Mouse (Mus musculus): Measurements from ENCODE around the gene Vipas39.
"Not testable (repeated sequence)": the region's sequence is repeated elsewhere in the genome, so short reads cannot be mapped to it uniquely, and the experiment has no call there.

Gene Vipas39

GRCm38 (mm10) chr12:87266108-87266826 is at the start of gene Vipas39, which contains the start of gene Ahsa1:
Vipas39 (minus strand) TSS chr12:87266256.
Ahsa1 (plus strand) TSS chr12:87266479.
- DNase-seq (ENCODE audit: extremely low spot score, low read depth, low spot score), result peak; percentile 98

DNA sequence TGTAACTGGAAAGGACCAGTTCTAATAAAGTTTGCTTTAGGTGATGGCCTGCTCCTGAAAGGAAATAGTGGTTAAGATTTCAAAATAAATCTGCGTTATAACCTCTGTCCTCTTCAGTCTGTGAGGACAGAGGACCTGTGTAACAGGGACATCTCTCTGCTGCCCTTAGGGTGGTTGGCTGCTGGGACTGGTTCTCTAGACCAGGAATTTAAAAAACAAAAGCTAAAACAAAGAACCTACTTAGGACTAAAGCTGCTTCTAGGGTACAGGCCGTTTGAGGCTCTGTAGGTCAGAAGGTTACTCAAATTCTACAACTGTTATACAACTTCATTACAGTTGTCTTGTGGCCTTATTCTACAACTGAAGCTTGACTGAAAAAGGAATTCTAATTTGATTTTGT is 47.0 kb upstream of the Vipas39 start:
- no peak for DNase-seq (ENCODE audit: extremely low spot score, low read depth, low spot score)

- not testable (repeated sequence) for DNase-seq (ENCODE audit: extremely low spot score, low read depth, low spot score)
Observed at GRCm38 (mm10) chr12:87306584-87306844, 40.5 kb upstream of the Vipas39 start.

DNA sequence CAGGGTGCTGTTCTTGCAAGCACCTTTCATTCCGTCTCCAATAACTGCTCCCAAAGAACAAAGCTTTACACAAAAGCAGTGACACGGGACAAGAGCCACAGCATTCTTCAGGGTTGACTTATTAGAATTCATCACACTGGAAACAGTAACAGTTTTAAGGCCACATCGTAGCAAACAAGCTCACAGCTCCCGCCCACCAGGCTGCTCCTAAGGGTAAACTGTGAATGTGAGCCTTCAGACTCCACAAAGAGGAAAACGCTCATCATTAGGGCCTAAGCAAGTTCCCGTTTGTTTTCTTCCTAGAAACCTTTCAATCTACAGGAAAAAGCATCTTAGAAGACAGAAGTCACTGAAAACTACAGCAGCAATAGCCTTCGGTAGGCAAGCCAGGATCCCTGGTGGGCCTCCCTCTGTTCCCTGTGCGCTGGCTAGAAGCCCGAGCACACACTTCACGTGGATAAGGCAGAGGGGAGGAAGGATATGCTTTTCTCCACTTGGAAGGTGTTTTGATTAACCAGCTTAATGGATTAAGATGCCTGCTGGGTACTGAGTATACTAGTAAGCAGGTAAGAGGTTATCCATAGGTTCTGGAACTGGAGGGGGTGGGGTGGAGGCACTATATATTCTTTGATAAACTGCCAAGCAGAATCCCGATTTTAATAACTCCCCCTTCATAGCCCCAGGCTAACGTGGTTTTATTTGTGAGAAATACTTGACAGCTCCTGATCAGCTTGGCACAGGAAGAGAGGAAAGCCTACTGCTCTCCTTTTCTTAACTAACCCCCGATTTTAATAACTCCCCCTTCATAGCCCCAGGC is 39.9 kb upstream of the Vipas39 start:
- DNase-seq (ENCODE audit: extremely low spot score, low read depth, low spot score), result no peak

DNA sequence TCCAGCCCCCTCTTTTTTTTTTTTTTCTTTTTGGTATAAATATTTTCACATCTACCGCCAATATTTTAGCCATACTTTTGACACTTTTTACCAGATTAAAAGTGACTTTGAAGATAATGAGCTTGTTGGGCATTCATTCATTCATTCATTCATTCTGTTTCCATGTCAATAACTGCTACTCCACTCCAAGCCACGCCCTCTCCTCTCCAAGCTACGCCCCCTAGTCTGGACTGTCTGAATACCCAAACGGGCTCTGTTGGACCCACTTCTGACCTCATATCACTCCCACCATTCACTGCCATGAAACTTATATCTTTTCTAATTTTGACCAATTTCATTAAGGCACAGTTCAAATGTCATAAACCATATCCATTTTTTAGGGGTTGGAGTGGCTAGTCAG is 35.1 kb upstream of the Vipas39 start:
- DNase-seq (ENCODE audit: extremely low spot score, low read depth, low spot score), result no peak

- no peak for DNase-seq (ENCODE audit: extremely low spot score, low read depth, low spot score)
Observed at GRCm38 (mm10) chr12:87300441-87300690, 34.3 kb upstream of the Vipas39 start.

GRCm38 (mm10) chr12:87299657-87300440 is 33.8 kb upstream of the Vipas39 start, which contains the start of gene Ism2:
Ism2 (minus strand) TSS chr12:87299705.
- DNase-seq (ENCODE audit: extremely low spot score, low read depth, low spot score), result no peak

DNA sequence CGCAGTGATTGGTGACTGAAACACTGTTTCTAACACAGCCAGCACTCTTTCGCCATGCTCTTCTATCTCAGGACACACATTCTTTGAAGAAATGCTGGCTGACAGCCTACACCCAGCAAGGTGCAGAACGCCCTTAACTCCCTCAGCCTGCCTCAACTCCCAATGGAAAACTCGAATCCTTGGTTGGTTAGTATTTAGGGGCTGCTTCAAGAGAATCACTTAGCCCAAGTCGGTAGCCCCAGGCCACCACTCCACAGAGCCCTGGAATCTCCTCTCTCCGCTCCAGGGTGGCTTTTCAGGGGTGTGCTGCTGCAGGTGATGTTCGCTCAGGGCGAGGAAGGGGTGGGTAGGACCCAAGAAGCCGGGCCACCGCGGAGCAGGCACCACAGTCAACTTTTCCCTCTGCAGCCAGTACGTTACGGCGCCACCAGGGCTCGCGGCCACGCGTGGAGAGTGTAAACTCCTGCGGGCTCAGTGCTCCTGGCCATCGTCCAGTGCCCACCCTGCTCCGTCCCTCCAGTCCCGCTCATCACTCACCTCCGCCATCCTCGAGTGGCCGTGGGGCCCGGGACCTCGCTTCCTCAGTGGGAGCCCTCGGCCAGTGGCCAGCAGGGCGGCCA is 33.1 kb upstream of the Vipas39 start:
- DNase-seq (ENCODE audit: extremely low spot score, low read depth, low spot score), result no peak

- no peak for DNase-seq (ENCODE audit: extremely low spot score, low read depth, low spot score)
Observed at GRCm38 (mm10) chr12:87293934-87294333, 27.9 kb upstream of the Vipas39 start.

- DNase-seq (ENCODE audit: extremely low spot score, low read depth, low spot score), result no peak
Observed at GRCm38 (mm10) chr12:87289100-87289499, 23.0 kb upstream of the Vipas39 start.

- no peak for DNase-seq (ENCODE audit: extremely low spot score, low read depth, low spot score)
Observed at GRCm38 (mm10) chr12:87284726-87285125, 18.7 kb upstream of the Vipas39 start.

DNA sequence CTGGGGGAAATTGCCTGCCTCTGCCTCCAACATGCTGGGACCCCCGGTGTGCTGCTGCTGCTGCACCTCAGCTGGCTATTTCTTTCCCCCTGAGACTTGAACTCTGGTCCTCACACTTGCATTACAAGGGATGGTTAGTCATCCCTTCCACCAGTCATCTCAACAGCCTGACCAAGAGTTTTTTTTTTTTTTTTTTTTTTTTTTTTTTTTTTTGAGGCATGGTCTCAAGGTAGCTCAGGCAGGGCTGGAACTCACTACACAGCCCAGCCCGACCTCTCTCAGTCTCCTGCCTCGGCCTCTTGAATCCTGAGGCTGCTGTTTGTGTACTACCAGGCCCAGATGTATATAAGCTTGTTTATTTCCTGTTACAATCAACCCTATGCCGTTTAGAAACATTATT is 18.2 kb upstream of the Vipas39 start:
- no peak for DNase-seq (ENCODE audit: extremely low spot score, low read depth, low spot score)

DNA sequence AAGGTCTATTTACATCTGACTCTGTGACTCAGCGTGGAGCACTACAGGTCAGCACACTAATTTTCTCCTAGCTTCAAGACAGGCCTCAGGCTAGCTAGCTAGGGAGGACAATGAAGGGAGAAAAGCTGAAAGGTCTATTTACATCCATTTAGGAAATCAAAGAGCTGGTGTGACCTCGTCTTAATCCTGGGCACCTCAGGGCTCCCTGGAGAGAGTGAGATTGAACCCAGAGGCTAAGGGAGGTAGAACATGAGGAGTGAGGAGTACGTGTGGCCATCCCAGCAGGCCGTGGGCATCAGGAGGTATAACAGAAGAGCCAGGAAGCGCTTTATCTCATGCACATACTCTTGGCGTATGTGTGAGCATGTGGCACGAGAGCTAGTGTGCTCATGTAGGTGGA is 17.6 kb upstream of the Vipas39 start:
- no peak for DNase-seq (ENCODE audit: extremely low spot score, low read depth, low spot score)

- no peak for DNase-seq (ENCODE audit: extremely low spot score, low read depth, low spot score)
Observed at GRCm38 (mm10) chr12:87282743-87283142, 16.7 kb upstream of the Vipas39 start.

DNA sequence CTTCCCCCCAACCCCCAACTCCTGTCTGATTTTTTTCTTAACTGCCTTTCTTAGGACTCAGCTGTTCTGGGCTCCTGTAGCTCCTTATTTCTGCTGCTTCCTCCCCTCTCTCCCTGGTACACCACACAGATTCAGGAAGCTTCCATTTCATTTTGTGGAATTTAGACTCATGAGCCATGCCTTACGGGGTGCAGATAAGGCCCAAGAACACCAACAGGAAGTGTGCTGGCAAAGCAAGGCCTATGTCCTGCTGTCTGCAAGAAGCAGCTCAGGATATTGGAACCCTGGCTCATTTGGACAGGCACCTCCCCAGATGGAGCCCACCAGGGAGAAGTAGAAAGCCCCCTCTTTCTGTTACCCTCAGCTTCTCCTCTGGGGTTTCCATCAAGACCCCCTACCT is 15.7 kb upstream of the Vipas39 start:
- DNase-seq (ENCODE audit: extremely low spot score, low read depth, low spot score), result no peak

GRCm38 (mm10) chr12:87279879-87280278 is 13.8 kb upstream of the Vipas39 start:
- no peak for DNase-seq (ENCODE audit: extremely low spot score, low read depth, low spot score)

- DNase-seq (ENCODE audit: extremely low spot score, low read depth, low spot score), result no peak
Observed at GRCm38 (mm10) chr12:87279350-87279749, 13.3 kb upstream of the Vipas39 start.

DNA sequence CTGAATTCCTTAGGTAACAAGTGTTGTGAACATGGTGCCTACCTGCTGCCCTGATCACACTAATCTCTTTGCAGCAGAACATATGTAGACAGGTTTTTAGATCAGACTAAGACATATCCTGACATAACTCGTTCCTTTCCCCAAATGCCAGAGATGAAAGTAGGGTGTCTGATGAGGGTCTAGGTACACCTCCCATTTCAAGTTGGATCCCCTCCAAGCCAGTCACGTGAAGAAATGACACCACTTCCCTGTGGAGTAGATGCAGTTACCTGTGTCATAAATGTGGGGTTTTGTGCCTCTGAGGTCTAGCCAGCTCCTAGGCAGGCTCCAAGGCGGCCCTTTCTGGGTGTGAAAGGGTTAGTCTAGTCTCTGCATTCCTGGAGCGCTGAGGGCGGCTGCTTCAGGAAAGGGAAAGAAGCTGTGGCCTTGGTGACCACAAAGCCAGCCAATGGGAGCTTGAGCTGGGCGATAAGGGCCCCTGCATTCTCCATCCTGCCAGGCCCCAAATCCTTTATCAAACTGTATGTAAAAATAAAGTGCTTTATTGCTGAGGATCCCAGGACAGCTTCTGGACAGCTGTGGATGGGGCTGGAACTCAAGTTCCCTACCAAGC is 12.2 kb upstream of the Vipas39 start:
- DNase-seq (ENCODE audit: extremely low spot score, low read depth, low spot score), result no peak

DNA sequence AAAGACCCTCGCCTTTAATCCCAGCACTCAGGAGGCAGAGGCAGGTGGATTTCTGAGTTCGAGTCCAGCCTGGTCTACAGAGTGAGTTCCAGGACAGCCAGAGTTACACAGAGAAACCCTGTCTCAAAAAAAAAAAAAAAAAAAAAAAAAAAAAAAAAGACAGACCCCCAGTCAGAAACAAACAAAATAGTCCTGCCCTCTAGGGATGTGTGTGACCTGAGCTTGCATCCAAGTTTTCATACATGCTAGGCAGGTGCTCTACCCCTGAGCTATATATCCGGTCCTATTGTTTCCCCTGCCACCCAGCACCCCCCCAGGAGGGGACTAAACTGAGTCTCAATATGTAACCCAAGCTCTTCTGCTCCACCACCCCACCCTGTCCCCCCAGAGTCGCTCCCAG is 11.2 kb upstream of the Vipas39 start:
- not testable (repeated sequence) for DNase-seq (ENCODE audit: extremely low spot score, low read depth, low spot score)

- DNase-seq (ENCODE audit: extremely low spot score, low read depth, low spot score), result no peak
Observed at GRCm38 (mm10) chr12:87274853-87275831, 9.1 kb upstream of the Vipas39 start.

Data from hindlimb bud, embryonic 11.5 days (tissue).